Mouse (Mus musculus): ENCODE data around the gene Neurod2. TPM values are rescaled to one million over a fixed set of nuclear protein-coding genes. Genes with fewer than 3 reads are reported as not detected.

Neurod2 gene
- not detected for polyA plus RNA-seq (2014; fragmentation: Illumina TruSeq; extraction: RNeasy Lipid Tissue Mini Kit (QIAGEN cat#74804); ENCODE audit: insufficient read depth, low read depth, low replicate concordance)

GRCm38 (mm10) chr11:98329081-98329959, at the start of gene Neurod2:
TSS of gene Neurod2 (minus strand) at chr11:98329648.

GRCm38 (mm10) chr11:98358161-98359083, 29.0 kb upstream of the Neurod2 start, which contains the start of gene Stard3:
TSS of gene Stard3 (plus strand) at chr11:98358368.

GRCm38 (mm10) chr11:98348083-98348961, 18.9 kb upstream of the Neurod2 start, which contains the start of gene Ppp1r1b:
TSS of gene Ppp1r1b (plus strand) at chr11:98348404.

Other genes starting within 250 kb of the Neurod2 start
- 6.6 TPM for gene Fbxl20, start 179.2 kb downstream of the Neurod2 start, polyA plus RNA-seq (2014; fragmentation: Illumina TruSeq; extraction: RNeasy Lipid Tissue Mini Kit (QIAGEN cat#74804); ENCODE audit: insufficient read depth, low read depth, low replicate concordance)
- 8.9 TPM for gene Med1, start 136.4 kb downstream of the Neurod2 start, polyA plus RNA-seq (2014; fragmentation: Illumina TruSeq; extraction: RNeasy Lipid Tissue Mini Kit (QIAGEN cat#74804); ENCODE audit: insufficient read depth, low read depth, low replicate concordance)
- gene Cdk12, start 126.6 kb downstream of the Neurod2 start, polyA plus RNA-seq (2014; fragmentation: Illumina TruSeq; extraction: RNeasy Lipid Tissue Mini Kit (QIAGEN cat#74804); ENCODE audit: insufficient read depth, low read depth, low replicate concordance) = 5.9 TPM
- gene Ppp1r1b, start 18.8 kb upstream of the Neurod2 start, polyA plus RNA-seq (2014; fragmentation: Illumina TruSeq; extraction: RNeasy Lipid Tissue Mini Kit (QIAGEN cat#74804); ENCODE audit: insufficient read depth, low read depth, low replicate concordance) = 21.2 TPM
- 34.9 TPM for gene Stard3, start 28.7 kb upstream of the Neurod2 start, polyA plus RNA-seq (2014; fragmentation: Illumina TruSeq; extraction: RNeasy Lipid Tissue Mini Kit (QIAGEN cat#74804); ENCODE audit: insufficient read depth, low read depth, low replicate concordance)
- gene Tcap, start 54.2 kb upstream of the Neurod2 start, polyA plus RNA-seq (2014; fragmentation: Illumina TruSeq; extraction: RNeasy Lipid Tissue Mini Kit (QIAGEN cat#74804); ENCODE audit: insufficient read depth, low read depth, low replicate concordance) = 57.0 TPM
- gene Pnmt, start 56.8 kb upstream of the Neurod2 start, polyA plus RNA-seq (2014; fragmentation: Illumina TruSeq; extraction: RNeasy Lipid Tissue Mini Kit (QIAGEN cat#74804); ENCODE audit: insufficient read depth, low read depth, low replicate concordance) = 1.6 TPM
- 6.1 TPM for gene Pgap3, start 70.8 kb upstream of the Neurod2 start, polyA plus RNA-seq (2014; fragmentation: Illumina TruSeq; extraction: RNeasy Lipid Tissue Mini Kit (QIAGEN cat#74804); ENCODE audit: insufficient read depth, low read depth, low replicate concordance)
- gene Erbb2, start 82.8 kb upstream of the Neurod2 start, polyA plus RNA-seq (2014; fragmentation: Illumina TruSeq; extraction: RNeasy Lipid Tissue Mini Kit (QIAGEN cat#74804); ENCODE audit: insufficient read depth, low read depth, low replicate concordance) = 9.0 TPM
- gene Mien1, start 109.3 kb upstream of the Neurod2 start, polyA plus RNA-seq (2014; fragmentation: Illumina TruSeq; extraction: RNeasy Lipid Tissue Mini Kit (QIAGEN cat#74804); ENCODE audit: insufficient read depth, low read depth, low replicate concordance) = 123 TPM
- 15.9 TPM for gene Grb7, start 116.7 kb upstream of the Neurod2 start, polyA plus RNA-seq (2014; fragmentation: Illumina TruSeq; extraction: RNeasy Lipid Tissue Mini Kit (QIAGEN cat#74804); ENCODE audit: insufficient read depth, low read depth, low replicate concordance)
- gene Ikzf3, start 216.4 kb upstream of the Neurod2 start, polyA plus RNA-seq (2014; fragmentation: Illumina TruSeq; extraction: RNeasy Lipid Tissue Mini Kit (QIAGEN cat#74804); ENCODE audit: insufficient read depth, low read depth, low replicate concordance) = 3.4 TPM
- gene Zpbp2, start 221.4 kb upstream of the Neurod2 start, polyA plus RNA-seq (2014; fragmentation: Illumina TruSeq; extraction: RNeasy Lipid Tissue Mini Kit (QIAGEN cat#74804); ENCODE audit: insufficient read depth, low read depth, low replicate concordance) = 0.31 TPM

All from lung, adult 10 weeks (tissue).